Mouse (Mus musculus): ENCODE results near the gene Zg16. TPM values are rescaled to one million over a fixed set of nuclear protein-coding genes. Genes with fewer than 3 reads are reported as not detected.

The Zg16 gene
- polyA plus RNA-seq, 1 experiment: not detected

DNA sequence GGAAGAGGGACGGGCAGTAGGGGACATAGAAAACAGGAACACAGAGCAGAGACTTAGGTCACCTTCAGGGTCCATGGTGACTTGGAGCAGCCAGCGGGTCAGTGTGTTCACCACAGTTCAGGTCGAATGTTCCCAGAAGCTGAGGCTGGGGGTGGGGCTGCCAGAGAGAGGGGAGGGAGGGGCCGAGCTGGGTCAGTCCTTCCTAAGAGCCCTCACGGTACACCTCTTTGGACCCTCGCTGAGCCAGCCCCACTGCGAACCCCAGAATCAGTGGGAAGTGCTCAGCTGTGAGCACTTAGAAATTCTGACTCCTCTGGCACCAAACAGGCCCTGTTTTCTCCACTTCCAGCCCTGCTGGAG is 34.8 kb upstream of the Zg16 start, which contains the start of gene Qprt:
Gene Qprt (minus strand): TSS at position 316 of the 360 bp plus-strand sequence.
- H3K79me2 ChIP-seq (ENCODE audit: control insufficient read depth, insufficient read depth): no peaks in the 10 kb centered on the region
- H3K4me2 ChIP-seq (ENCODE audit: low read depth): no peak within 1 kb of the TSS
- H3K27me3 ChIP-seq (ENCODE audit: control insufficient read depth, insufficient read depth, insufficient read length): no peaks in the 10 kb centered on the region
- H3K4me3 ChIP-seq: no peak within 1 kb of the TSS
- H3ac ChIP-seq (ENCODE audit: control insufficient read depth, insufficient read length): no peak within 1 kb of the TSS
- TF ChIP-seq POLR2A (IDR thresholded peaks at IDR 0.05; ENCODE audit: insufficient read length, low read depth) (no peak), MYOG (IDR thresholded peaks at IDR 0.05; ENCODE audit: control insufficient read depth in 1 of 3, insufficient read depth in 1 of 3, insufficient read length in 2 of 3, low read depth in 2 of 3) (no peak), REST (IDR thresholded peaks at IDR 0.05; ENCODE audit: insufficient read depth, insufficient read length) (no peak), E2F4 (IDR thresholded peaks at IDR 0.05; ENCODE audit: insufficient read depth) (no peak), SRF (IDR thresholded peaks at IDR 0.05; ENCODE audit: control insufficient read depth, insufficient read length, low read depth) (no peak), MAX (IDR thresholded peaks at IDR 0.05; ENCODE audit: low read depth) (no peak), CEBPB (IDR thresholded peaks at IDR 0.05; ENCODE audit: insufficient read depth, poor library complexity, severe bottlenecking) (no peak), MYOD1 (IDR thresholded peaks at IDR 0.05; ENCODE audit: control insufficient read depth in 1 of 3, insufficient read length in 2 of 3, low read depth in 2 of 3) (no peak), USF1 (IDR thresholded peaks at IDR 0.05; ENCODE audit: low read depth) (no peak)
- H3K36me3 ChIP-seq (ENCODE audit: control insufficient read depth, insufficient read depth): no peaks in the 10 kb centered on the region

- Histone ChIP-seq H3K4me2 (ENCODE audit: low read depth) (no peak overlapping the region), H3K79me2 (ENCODE audit: control insufficient read depth, insufficient read depth) (no peaks in the 10 kb centered on the region), H3K4me3 (no peak overlapping the region), H3K27me3 (ENCODE audit: control insufficient read depth, insufficient read depth, insufficient read length) (no peaks in the 10 kb centered on the region), H3K36me3 (ENCODE audit: control insufficient read depth, insufficient read depth) (no peaks in the 10 kb centered on the region), H3ac (ENCODE audit: control insufficient read depth, insufficient read length) (no peak overlapping the region)
- no peak for TF ChIP-seq TCF12 (IDR thresholded peaks at IDR 0.05; ENCODE audit: insufficient read depth, poor library complexity, severe bottlenecking)
- TF ChIP-seq TCF3 (IDR thresholded peaks at IDR 0.05; ENCODE audit: insufficient read length, low read depth): no peak
- TF ChIP-seq POLR2A (IDR thresholded peaks at IDR 0.05; ENCODE audit: insufficient read length, low read depth): no peak
- no peak for TF ChIP-seq MYOG (IDR thresholded peaks at IDR 0.05; ENCODE audit: control insufficient read depth in 1 of 3, insufficient read depth in 1 of 3, insufficient read length in 2 of 3, low read depth in 2 of 3)
- no peak for TF ChIP-seq MYOD1 (IDR thresholded peaks at IDR 0.05; ENCODE audit: control insufficient read depth in 1 of 3, insufficient read length in 2 of 3, low read depth in 2 of 3)
- no peak for TF ChIP-seq POLR2AphosphoS2 (IDR thresholded peaks at IDR 0.05; ENCODE audit: insufficient read length, low read depth)
- TF ChIP-seq MAX (IDR thresholded peaks at IDR 0.05; ENCODE audit: low read depth): no peak
- TF ChIP-seq USF1 (IDR thresholded peaks at IDR 0.05; ENCODE audit: low read depth): no peak
- no peak for TF ChIP-seq SRF (IDR thresholded peaks at IDR 0.05; ENCODE audit: control insufficient read depth, insufficient read length, low read depth)
These were observed 34.2 kb upstream of the Zg16 start for GRCm38 (mm10) chr7:127121061-127121910.

DNA sequence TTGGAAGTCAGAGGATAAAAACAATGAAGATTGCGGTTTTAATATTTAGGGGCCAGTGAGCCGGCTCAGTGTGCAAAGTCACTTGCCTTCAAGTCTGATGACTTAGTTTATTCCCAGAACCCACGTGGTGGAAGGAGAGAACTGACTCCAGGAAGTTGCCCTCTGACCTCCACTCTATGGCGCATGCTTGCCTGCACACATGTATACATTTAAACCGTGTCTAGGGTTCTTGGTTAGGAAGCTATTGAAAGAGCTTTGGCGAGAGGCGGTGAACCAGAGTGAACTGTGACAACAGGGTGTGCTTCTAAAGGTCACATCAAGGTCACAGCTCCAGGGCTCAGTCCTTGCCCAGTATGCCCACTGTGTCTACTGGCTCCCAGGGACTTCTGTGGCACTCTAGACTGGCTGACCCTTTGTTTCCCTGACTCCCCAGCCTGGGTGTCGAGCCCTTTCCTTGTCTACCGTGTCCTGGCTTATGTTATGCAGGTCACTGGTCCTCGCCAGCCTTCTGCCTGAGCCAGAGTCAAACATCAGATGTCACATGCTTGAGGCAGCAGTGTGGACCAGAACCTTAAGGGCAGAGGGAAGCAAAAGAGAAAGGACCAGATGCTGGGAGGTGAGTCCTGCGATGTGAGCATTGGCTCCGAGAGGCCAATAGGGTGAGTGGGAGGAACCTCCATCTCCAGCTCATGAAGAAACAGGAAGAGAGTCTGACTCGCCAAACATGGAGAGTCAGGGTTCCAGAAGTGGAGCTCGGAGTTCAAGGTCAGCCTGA is 31.7 kb upstream of the Zg16 start:
- Histone ChIP-seq H3K4me3 (no peak overlapping the region), H3K27me3 (ENCODE audit: control insufficient read depth, insufficient read depth, insufficient read length) (no peaks in the 10 kb centered on the region), H3ac (ENCODE audit: control insufficient read depth, insufficient read length) (no peak overlapping the region), H3K4me2 (ENCODE audit: low read depth) (no peak overlapping the region), H3K36me3 (ENCODE audit: control insufficient read depth, insufficient read depth) (no peaks in the 10 kb centered on the region), H3K79me2 (ENCODE audit: control insufficient read depth, insufficient read depth) (no peaks in the 10 kb centered on the region)
- TF ChIP-seq MYOD1 (IDR thresholded peaks at IDR 0.05; ENCODE audit: control insufficient read depth in 1 of 3, insufficient read length in 2 of 3, low read depth in 2 of 3) (no peak), TCF12 (IDR thresholded peaks at IDR 0.05; ENCODE audit: insufficient read depth, poor library complexity, severe bottlenecking) (no peak), CEBPB (IDR thresholded peaks at IDR 0.05; ENCODE audit: insufficient read depth, poor library complexity, severe bottlenecking) (no peak), POLR2A (IDR thresholded peaks at IDR 0.05; ENCODE audit: insufficient read length, low read depth) (no peak), E2F4 (IDR thresholded peaks at IDR 0.05; ENCODE audit: insufficient read depth) (no peak), TCF3 (IDR thresholded peaks at IDR 0.05; ENCODE audit: insufficient read length, low read depth) (no peak), SRF (IDR thresholded peaks at IDR 0.05; ENCODE audit: control insufficient read depth, insufficient read length, low read depth) (no peak), USF1 (IDR thresholded peaks at IDR 0.05; ENCODE audit: low read depth) (no peak), REST (IDR thresholded peaks at IDR 0.05; ENCODE audit: insufficient read depth, insufficient read length) (no peak), MYOG (IDR thresholded peaks at IDR 0.05; ENCODE audit: control insufficient read depth in 1 of 3, insufficient read depth in 1 of 3, insufficient read length in 2 of 3, low read depth in 2 of 3) (no peak), MAX (IDR thresholded peaks at IDR 0.05; ENCODE audit: low read depth) (no peak), POLR2AphosphoS2 (IDR thresholded peaks at IDR 0.05; ENCODE audit: insufficient read length, low read depth) (no peak)

- no peaks in the 10 kb centered on the region for H3K79me2 ChIP-seq (ENCODE audit: control insufficient read depth, insufficient read depth)
- no peak overlapping the region for H3K4me3 ChIP-seq
- H3K36me3 ChIP-seq (ENCODE audit: control insufficient read depth, insufficient read depth): no peaks in the 10 kb centered on the region
- TF ChIP-seq E2F4 (IDR thresholded peaks at IDR 0.05; ENCODE audit: insufficient read depth): no peak
- TF ChIP-seq POLR2AphosphoS2 (IDR thresholded peaks at IDR 0.05; ENCODE audit: insufficient read length, low read depth): no peak
- no peak for TF ChIP-seq POLR2A (IDR thresholded peaks at IDR 0.05; ENCODE audit: insufficient read length, low read depth)
- TF ChIP-seq MYOG (IDR thresholded peaks at IDR 0.05; ENCODE audit: control insufficient read depth in 1 of 3, insufficient read depth in 1 of 3, insufficient read length in 2 of 3, low read depth in 2 of 3): no peak
- H3ac ChIP-seq (ENCODE audit: control insufficient read depth, insufficient read length): no peak overlapping the region
- no peaks in the 10 kb centered on the region for H3K27me3 ChIP-seq (ENCODE audit: control insufficient read depth, insufficient read depth, insufficient read length)
- peak overlapping the region; percentile 19 for H3K4me2 ChIP-seq (ENCODE audit: low read depth)
These were observed 30.8 kb upstream of the Zg16 start for GRCm38 (mm10) chr7:127117948-127118347.
